Mouse (Mus musculus) c-Kit-positive CD71-negative TER-119-negative erythroid progenitor cells, embryonic 14.5 days (primary cell): ENCODE measurements around the gene Reg3g.
"Not testable (repeated sequence)": the region's sequence is repeated elsewhere in the genome, so short reads cannot be mapped to it uniquely, and the experiment has no call there.

Experiments
- DNase-seq: peaks from one replicate; pipeline ENCODE4 v3.0.0-alpha.2; 2013; ENCODE audit warnings: low read depth

Gene Reg3g

GRCm38 (mm10) chr6:78468772-78469171 lies at the start of gene Reg3g:
Gene Reg3g, minus strand, starts transcription at chr6:78468872.
- DNase-seq, result no peak

GRCm38 (mm10) chr6:78515777-78516446 lies 47.2 kb upstream of the Reg3g start:
- DNase-seq, result no peak

GRCm38 (mm10) chr6:78512833-78513232 lies 44.2 kb upstream of the Reg3g start:
- DNase-seq, result no peak

- DNase-seq, result no peak
Observed at GRCm38 (mm10) chr6:78510173-78510900, 41.7 kb upstream of the Reg3g start.

- DNase-seq, result no peak
Observed at GRCm38 (mm10) chr6:78505745-78506144, 37.1 kb upstream of the Reg3g start.

GRCm38 (mm10) chr6:78494633-78495032 lies 26.0 kb upstream of the Reg3g start:
- no peak for DNase-seq

GRCm38 (mm10) chr6:78469287-78469686 lies 615 bp upstream of the Reg3g start:
- no peak for DNase-seq

GRCm38 (mm10) chr6:78463266-78463665 lies 5.4 kb downstream of the Reg3g start:
- no peak for DNase-seq

- no peak for DNase-seq
Observed at GRCm38 (mm10) chr6:78462360-78462759, 6.3 kb downstream of the Reg3g start.

- no peak for DNase-seq
Observed at GRCm38 (mm10) chr6:78460191-78460825, 8.4 kb downstream of the Reg3g start.

- DNase-seq, result no peak
Observed at GRCm38 (mm10) chr6:78452804-78453203, 15.9 kb downstream of the Reg3g start.

GRCm38 (mm10) chr6:78448409-78448808 lies 20.3 kb downstream of the Reg3g start:
- DNase-seq, result no peak

- no peak for DNase-seq
Observed at GRCm38 (mm10) chr6:78447202-78447601, 21.5 kb downstream of the Reg3g start.

- DNase-seq, result no peak
Observed at GRCm38 (mm10) chr6:78425497-78425896, 43.2 kb downstream of the Reg3g start.

- not testable (repeated sequence) for DNase-seq
Observed at GRCm38 (mm10) chr6:78422411-78422810, 46.3 kb downstream of the Reg3g start, which contains the start of gene Reg1. Gene Reg1, plus strand, starts transcription at chr6:78422711.
